Mouse (Mus musculus) CH12.LX (cell line): ENCODE results near the gene Ccdc93. TPM values are rescaled to one million over a fixed set of nuclear protein-coding genes. Genes with fewer than 3 reads are reported as not detected.

Source experiments
- DNase-seq: peaks from one replicate; pipeline ENCODE4 v3.0.0-alpha.2; 2013; ENCODE audit errors: extremely low read depth
- H3K27ac ChIP-seq: 2 replicates; pipeline ENCODE4 v1.5.1; 2012; ENCODE audit warnings: low read depth, mild to moderate bottlenecking, control low read depth, moderate library complexity; ENCODE audit not compliant: insufficient read depth
- H3K27me3 ChIP-seq: replicated peaks from 2 replicates; pipeline ENCODE3; 2012; ENCODE audit warnings: inconsistent platforms
- H3K36me3 ChIP-seq, 2 experiments: replicated peaks in 1 of 2; 2 replicates each; pipeline versions ENCODE3 to v1.6.1; 2012; ENCODE audit warnings: inconsistent platforms in 1 of 2, low read length in 1 of 2, mild to moderate bottlenecking in 1 of 2, mixed read lengths in 1 of 2, moderate library complexity in 1 of 2; ENCODE audit not compliant: control insufficient read depth in 1 of 2, insufficient read depth in 1 of 2
- H3K4me1 ChIP-seq, 2 experiments: 2 replicates each; pipeline ENCODE4 v1.6.1; 2012; ENCODE audit warnings: inconsistent platforms in 1 of 2, moderate library complexity in 1 of 2; ENCODE audit not compliant: insufficient read depth in 2 of 2, control insufficient read depth in 1 of 2
- H3K4me2 ChIP-seq: 2 replicates; pipeline ENCODE4 v1.6.1; 2012; ENCODE audit warnings: low read depth, mild to moderate bottlenecking, control low read depth; ENCODE audit not compliant: poor library complexity, insufficient read depth, severe bottlenecking
- H3K4me3 ChIP-seq, 3 experiments: fragments of 150-350 bp in 1 of 3; sonication (generic) in 1 of 3; replicated peaks in 1 of 3; 2 replicates each; pipeline versions ENCODE3 to v1.5.1; 2011 to 2012; ENCODE audit warnings: low read depth in 2 of 3, low read length in 2 of 3, mild to moderate bottlenecking in 2 of 3, moderate library complexity in 2 of 3, control low read depth in 1 of 3, improper control_type of control experiment in 1 of 3, inconsistent platforms in 1 of 3, mixed read lengths in 1 of 3; ENCODE audit not compliant: poor library complexity in 1 of 3
- H3K79me2 ChIP-seq: replicated peaks from 2 replicates; pipeline ENCODE4 v1.6.1; 2012; ENCODE audit warnings: mild to moderate bottlenecking, moderate library complexity; ENCODE audit not compliant: control insufficient read depth, poor library complexity, insufficient read depth, severe bottlenecking; ENCODE audit errors: extremely low read depth
- H3K9ac ChIP-seq: 2 replicates; pipeline ENCODE4 v1.6.1; 2012; ENCODE audit warnings: low read depth, mild to moderate bottlenecking, control low read depth, moderate library complexity; ENCODE audit not compliant: insufficient read depth
- H3K9me3 ChIP-seq: replicated peaks from 2 replicates; pipeline ENCODE3; 2012; ENCODE audit warnings: low read length, inconsistent platforms, mixed read lengths
- CHD1 ChIP-seq: IDR thresholded peaks from 2 replicates; pipeline ENCODE4 v1.6.1; 2012; ENCODE audit warnings: low read depth, low read length, improper control_type of control experiment, inconsistent platforms
- CTCF ChIP-seq, 2 experiments: IDR thresholded peaks in 1 of 2; conservative IDR thresholded peaks in 1 of 2; 2 replicates each; pipeline ENCODE4 v1.5.1; 2011 to 2012; ENCODE audit warnings: low read depth in 2 of 2, low read length in 2 of 2, improper control_type of control experiment in 1 of 2, inconsistent platforms in 1 of 2, mild to moderate bottlenecking in 1 of 2, moderate library complexity in 1 of 2
- ELF1 ChIP-seq: IDR thresholded peaks from 2 replicates; pipeline ENCODE4 v1.6.1; 2014; ENCODE audit warnings: low read depth, mild to moderate bottlenecking, inconsistent platforms, low read length, improper control_type of control experiment
- EP300 ChIP-seq: IDR thresholded peaks from 2 replicates; pipeline ENCODE4 v1.6.1; 2011; ENCODE audit warnings: low read length, improper control_type of control experiment
- IRF4 ChIP-seq: IDR thresholded peaks from 2 replicates; pipeline ENCODE4 v1.6.1; 2014; ENCODE audit warnings: low read depth, mild to moderate bottlenecking, inconsistent platforms, low read length, improper control_type of control experiment
- JUN ChIP-seq: IDR thresholded peaks from 2 replicates; pipeline ENCODE4 v1.6.1; 2011; ENCODE audit warnings: low read depth, mild to moderate bottlenecking, low read length, improper control_type of control experiment, moderate library complexity; ENCODE audit not compliant: insufficient read depth
- JUND ChIP-seq: conservative IDR thresholded peaks from 2 replicates; pipeline ENCODE4 v1.6.1; 2011; ENCODE audit warnings: low read depth, low read length, improper control_type of control experiment
- KAT2A ChIP-seq: IDR thresholded peaks from 2 replicates; pipeline ENCODE4 v1.6.1; 2012; ENCODE audit warnings: low read length, improper control_type of control experiment, inconsistent platforms; ENCODE audit not compliant: insufficient replicate concordance
- MAFK ChIP-seq: IDR thresholded peaks from 2 replicates; pipeline ENCODE4 v1.6.1; 2011; ENCODE audit warnings: low read length, improper control_type of control experiment; ENCODE audit not compliant: insufficient replicate concordance
- MAX ChIP-seq: IDR thresholded peaks from 2 replicates; pipeline ENCODE4 v1.6.1; 2011; ENCODE audit warnings: low read length, improper control_type of control experiment
- MAZ ChIP-seq: IDR thresholded peaks from 2 replicates; pipeline ENCODE4 v1.6.1; 2012; ENCODE audit warnings: low read depth, mild to moderate bottlenecking, inconsistent platforms, low read length, improper control_type of control experiment, moderate library complexity
- MXI1 ChIP-seq: IDR thresholded peaks from 2 replicates; pipeline ENCODE4 v1.6.1; 2011; ENCODE audit warnings: mild to moderate bottlenecking, low read depth, low read length, improper control_type of control experiment
- MYC ChIP-seq: IDR thresholded peaks from 2 replicates; pipeline ENCODE4 v1.6.1; 2011; ENCODE audit warnings: low read depth, mild to moderate bottlenecking, improper control_type of control experiment, low read length
- NELFE ChIP-seq: IDR thresholded peaks from 2 replicates; pipeline ENCODE4 v1.6.1; 2011; ENCODE audit warnings: low read depth, low read length, improper control_type of control experiment
- NRF1 ChIP-seq: IDR thresholded peaks from 2 replicates; pipeline ENCODE4 v1.6.1; 2014; ENCODE audit warnings: low read depth, mild to moderate bottlenecking, inconsistent platforms, low read length, improper control_type of control experiment, moderate library complexity
- PAX5 ChIP-seq: IDR thresholded peaks from 2 replicates; pipeline ENCODE4 v1.6.1; 2012; ENCODE audit warnings: low read length, inconsistent platforms, mixed read lengths
- POLR2AphosphoS2 ChIP-seq: IDR thresholded peaks from 2 replicates; pipeline ENCODE4 v1.6.1; 2011; ENCODE audit warnings: low read depth, low read length, improper control_type of control experiment
- RAD21 ChIP-seq: IDR thresholded peaks from 2 replicates; pipeline ENCODE4 v1.6.1; 2011; ENCODE audit warnings: low read depth, mild to moderate bottlenecking, low read length, improper control_type of control experiment, moderate library complexity
- SIN3A ChIP-seq: IDR thresholded peaks from 2 replicates; pipeline ENCODE4 v1.6.1; 2012; ENCODE audit warnings: low read length, improper control_type of control experiment, inconsistent platforms
- UBTF ChIP-seq: IDR thresholded peaks from 2 replicates; pipeline ENCODE4 v1.6.1; 2012; ENCODE audit warnings: low read depth, mild to moderate bottlenecking, inconsistent platforms, low read length, improper control_type of control experiment, moderate library complexity
- USF2 ChIP-seq: conservative IDR thresholded peaks from 2 replicates; pipeline ENCODE4 v1.6.1; 2011; ENCODE audit warnings: low read depth, low read length, improper control_type of control experiment
- ZC3H11A ChIP-seq: IDR thresholded peaks from 2 replicates; pipeline ENCODE4 v1.6.1; 2012; ENCODE audit warnings: low read depth, mild to moderate bottlenecking, inconsistent platforms, low read length, improper control_type of control experiment
- ZKSCAN1 ChIP-seq: IDR thresholded peaks from 2 replicates; pipeline ENCODE4 v1.6.1; 2012; ENCODE audit warnings: low read depth, inconsistent platforms, low read length, improper control_type of control experiment, borderline replicate concordance
- ZMIZ1 ChIP-seq: IDR thresholded peaks from 2 replicates; pipeline ENCODE4 v1.6.1; 2012; ENCODE audit warnings: low read depth, mild to moderate bottlenecking, inconsistent platforms, low read length, improper control_type of control experiment
- ZNF384 ChIP-seq: IDR thresholded peaks from 2 replicates; pipeline ENCODE4 v1.6.1; 2012; ENCODE audit warnings: low read depth, low read length, improper control_type of control experiment, inconsistent platforms
- dilution Hi-C: fragments of 300-500 bp; cut with MboI; formaldehyde crosslinking; loops from 2 replicates; pipeline ENCODE4 v1.14.3; 2020; ENCODE audit warnings: low sequenced_read_pairs; ENCODE audit not compliant: extremely low pct_unique_long_range_greater_than_20kb, extremely low pct_ligation_motif_present
- in situ Hi-C: fragments of 300-500 bp; cut with MboI; formaldehyde crosslinking; loops from 3 replicates; pipeline ENCODE4 v1.14.3; 2019; ENCODE audit warnings: low sequenced_read_pairs, low pct_ligation_motif_present, low pct_unique_long_range_greater_than_20kb, mixed read lengths
- polyA plus RNA-seq: library from polyadenylated mRNA; unstranded; fragments of >175 nt; gene quantifications from 2 replicates; pipeline ENCODE4 v1.2.1, GENCODE M21; 2012; ENCODE audit warnings: low read depth; ENCODE audit not compliant: insufficient read length
- total RNA-seq, 2 experiments: library from RNA; depleted of rRNA; stranded (reverse); fragments of 300-350 nt in 1 of 2; fragments of >200 nt in 1 of 2; gene quantifications; 2 replicates each; pipeline ENCODE4 v1.2.3; 2012 to 2014

Ccdc93 gene
- total and polyA plus RNA-seq, 3 experiments, result 21.0 to 34.0 (median 23.7) TPM

- no peaks in the 10 kb centered on the region for H3K79me2 ChIP-seq
- DNase-seq, result no peak
- no peaks in the 10 kb centered on the region for H3K27me3 ChIP-seq
- no peaks in the 10 kb centered on the region for H3K36me3 ChIP-seq
- H3K4me3 ChIP-seq, result no peak overlapping the region
- peak overlapping the region; percentile 25; the same call in 1 of the 2 replicates for H3K4me2 ChIP-seq
- no peak overlapping the region for H3K9ac ChIP-seq
- TF ChIP-seq ZNF384 (no peak), RAD21 (no peak), ZC3H11A (no peak), MAZ (no peak), NELFE (no peak), CHD1 (no peak), EP300 (no peak), ZKSCAN1 (no peak), SIN3A (no peak), JUN (no peak), MYC (no peak), ELF1 (no peak), KAT2A (no peak), NRF1 (no peak), USF2 (no peak), PAX5 (no peak), IRF4 (no peak), MXI1 (no peak)
- no peaks in the 10 kb centered on the region for H3K4me1 ChIP-seq
- dilution Hi-C loops (no loop called here), in situ Hi-C loops (no loop called here)
- no peak overlapping the region for H3K27ac ChIP-seq
- no peaks in the 10 kb centered on the region for H3K9me3 ChIP-seq
These were observed 42.5 kb upstream of the Ccdc93 start for GRCm38 (mm10) chr1:121388312-121388711.

GRCm38 (mm10) chr1:121388732-121389131, 42.1 kb upstream of the Ccdc93 start:
- TF ChIP-seq JUND, result no peak
- TF ChIP-seq NELFE, result no peak
- no peak for TF ChIP-seq ZMIZ1
- TF ChIP-seq UBTF, result no peak
- TF ChIP-seq PAX5, result no peak
- no peak for TF ChIP-seq MAFK
- TF ChIP-seq EP300, result no peak
- no peak for TF ChIP-seq JUN
- no peak for TF ChIP-seq ZKSCAN1
- TF ChIP-seq MYC, result no peak
- no peak for TF ChIP-seq CTCF (conservative IDR thresholded peaks at IDR 0.05 in 1 of 2, IDR thresholded peaks at IDR 0.05 in 1 of 2; ENCODE audit: low read depth in 2 of 2, low read length in 2 of 2)
- TF ChIP-seq MXI1, result no peak
- TF ChIP-seq MAX, result no peak
- no peak for TF ChIP-seq IRF4
- no peak for TF ChIP-seq POLR2AphosphoS2
- dilution Hi-C loops, result no loop called here
- in situ Hi-C loops, result no loop called here

More at GRCm38 (mm10) chr1:121388732-121389131, 42.1 kb upstream of the Ccdc93 start:
- Histone ChIP-seq H3K36me3 (no peaks in the 10 kb centered on the region), H3K27me3 (no peaks in the 10 kb centered on the region), H3K4me2 (no peak overlapping the region; the same call in 1 of the 2 replicates), H3K9ac (no peak overlapping the region), H3K4me1 (no peaks in the 10 kb centered on the region), H3K9me3 (no peaks in the 10 kb centered on the region), H3K79me2 (no peaks in the 10 kb centered on the region), H3K27ac (no peak overlapping the region), H3K4me3 (no peak overlapping the region)
- no peak for DNase-seq
